Mouse (Mus musculus) olfactory bulb, adult 2 months (tissue): ENCODE results near the gene Med25.

ENCODE experiments used
- CTCF ChIP-seq: fragments of 200-500 bp; IDR thresholded peaks from 2 replicates; pipeline ENCODE4 v1.5.1; 2012; ENCODE audit warnings: low read depth, mild to moderate bottlenecking, low read length, moderate library complexity; ENCODE audit not compliant: insufficient read depth
- POLR2A ChIP-seq: fragments of 200-500 bp; IDR thresholded peaks from 2 replicates; pipeline ENCODE4 v1.6.1; 2012; ENCODE audit warnings: mild to moderate bottlenecking, low read depth, low read length, moderate library complexity; ENCODE audit not compliant: insufficient read depth

GRCm38 (mm10) chr7:44850146-44850545 lies 42.4 kb downstream of the Med25 start:
- no peak for TF ChIP-seq CTCF
- TF ChIP-seq POLR2A, result peak; percentile 46; the same call in 1 of the 2 replicates
